Mouse (Mus musculus) CH12.LX (cell line): ENCODE results near the gene Tmprss15. TPM values are rescaled to one million over a fixed set of nuclear protein-coding genes. Genes with fewer than 3 reads are reported as not detected.

Source experiments
- DNase-seq: peaks from one replicate; pipeline ENCODE4 v3.0.0-alpha.2; 2013; ENCODE audit errors: extremely low read depth
- H3K27ac ChIP-seq: 2 replicates; pipeline ENCODE4 v1.5.1; 2012; ENCODE audit warnings: low read depth, mild to moderate bottlenecking, control low read depth, moderate library complexity; ENCODE audit not compliant: insufficient read depth
- H3K27me3 ChIP-seq: replicated peaks from 2 replicates; pipeline ENCODE3; 2012; ENCODE audit warnings: inconsistent platforms
- H3K36me3 ChIP-seq, 2 experiments: replicated peaks in 1 of 2; 2 replicates each; pipeline versions ENCODE3 to v1.6.1; 2012; ENCODE audit warnings: inconsistent platforms in 1 of 2, low read length in 1 of 2, mild to moderate bottlenecking in 1 of 2, mixed read lengths in 1 of 2, moderate library complexity in 1 of 2; ENCODE audit not compliant: control insufficient read depth in 1 of 2, insufficient read depth in 1 of 2
- H3K4me1 ChIP-seq, 2 experiments: 2 replicates each; pipeline ENCODE4 v1.6.1; 2012; ENCODE audit warnings: inconsistent platforms in 1 of 2, moderate library complexity in 1 of 2; ENCODE audit not compliant: insufficient read depth in 2 of 2, control insufficient read depth in 1 of 2
- H3K4me2 ChIP-seq: 2 replicates; pipeline ENCODE4 v1.6.1; 2012; ENCODE audit warnings: low read depth, mild to moderate bottlenecking, control low read depth; ENCODE audit not compliant: poor library complexity, insufficient read depth, severe bottlenecking
- H3K4me3 ChIP-seq, 3 experiments: fragments of 150-350 bp in 1 of 3; sonication (generic) in 1 of 3; replicated peaks in 1 of 3; 2 replicates each; pipeline versions ENCODE3 to v1.5.1; 2011 to 2012; ENCODE audit warnings: low read depth in 2 of 3, low read length in 2 of 3, mild to moderate bottlenecking in 2 of 3, moderate library complexity in 2 of 3, control low read depth in 1 of 3, improper control_type of control experiment in 1 of 3, inconsistent platforms in 1 of 3, mixed read lengths in 1 of 3; ENCODE audit not compliant: poor library complexity in 1 of 3
- H3K79me2 ChIP-seq: replicated peaks from 2 replicates; pipeline ENCODE4 v1.6.1; 2012; ENCODE audit warnings: mild to moderate bottlenecking, moderate library complexity; ENCODE audit not compliant: control insufficient read depth, poor library complexity, insufficient read depth, severe bottlenecking; ENCODE audit errors: extremely low read depth
- H3K9ac ChIP-seq: 2 replicates; pipeline ENCODE4 v1.6.1; 2012; ENCODE audit warnings: low read depth, mild to moderate bottlenecking, control low read depth, moderate library complexity; ENCODE audit not compliant: insufficient read depth
- H3K9me3 ChIP-seq: replicated peaks from 2 replicates; pipeline ENCODE3; 2012; ENCODE audit warnings: low read length, inconsistent platforms, mixed read lengths
- CHD2 ChIP-seq: IDR thresholded peaks from 2 replicates; pipeline ENCODE4 v1.6.1; 2011; ENCODE audit warnings: low read length, improper control_type of control experiment
- CTCF ChIP-seq, 2 experiments: IDR thresholded peaks in 1 of 2; conservative IDR thresholded peaks in 1 of 2; 2 replicates each; pipeline ENCODE4 v1.5.1; 2011 to 2012; ENCODE audit warnings: low read depth in 2 of 2, low read length in 2 of 2, improper control_type of control experiment in 1 of 2, inconsistent platforms in 1 of 2, mild to moderate bottlenecking in 1 of 2, moderate library complexity in 1 of 2
- E2F4 ChIP-seq: IDR thresholded peaks from 2 replicates; pipeline ENCODE4 v1.6.1; 2011; ENCODE audit warnings: low read depth, low read length, improper control_type of control experiment; ENCODE audit not compliant: insufficient replicate concordance
- EP300 ChIP-seq: IDR thresholded peaks from 2 replicates; pipeline ENCODE4 v1.6.1; 2011; ENCODE audit warnings: low read length, improper control_type of control experiment
- ETS1 ChIP-seq: conservative IDR thresholded peaks from 2 replicates; pipeline ENCODE4 v1.6.1; 2012; ENCODE audit warnings: low read depth, mild to moderate bottlenecking, inconsistent platforms, low read length, improper control_type of control experiment, moderate library complexity
- IRF4 ChIP-seq: IDR thresholded peaks from 2 replicates; pipeline ENCODE4 v1.6.1; 2014; ENCODE audit warnings: low read depth, mild to moderate bottlenecking, inconsistent platforms, low read length, improper control_type of control experiment
- JUN ChIP-seq: IDR thresholded peaks from 2 replicates; pipeline ENCODE4 v1.6.1; 2011; ENCODE audit warnings: low read depth, mild to moderate bottlenecking, low read length, improper control_type of control experiment, moderate library complexity; ENCODE audit not compliant: insufficient read depth
- KAT2A ChIP-seq: IDR thresholded peaks from 2 replicates; pipeline ENCODE4 v1.6.1; 2012; ENCODE audit warnings: low read length, improper control_type of control experiment, inconsistent platforms; ENCODE audit not compliant: insufficient replicate concordance
- MAFK ChIP-seq: IDR thresholded peaks from 2 replicates; pipeline ENCODE4 v1.6.1; 2011; ENCODE audit warnings: low read length, improper control_type of control experiment; ENCODE audit not compliant: insufficient replicate concordance
- MAZ ChIP-seq: IDR thresholded peaks from 2 replicates; pipeline ENCODE4 v1.6.1; 2012; ENCODE audit warnings: low read depth, mild to moderate bottlenecking, inconsistent platforms, low read length, improper control_type of control experiment, moderate library complexity
- NELFE ChIP-seq: IDR thresholded peaks from 2 replicates; pipeline ENCODE4 v1.6.1; 2011; ENCODE audit warnings: low read depth, low read length, improper control_type of control experiment
- PAX5 ChIP-seq: IDR thresholded peaks from 2 replicates; pipeline ENCODE4 v1.6.1; 2012; ENCODE audit warnings: low read length, inconsistent platforms, mixed read lengths
- RAD21 ChIP-seq: IDR thresholded peaks from 2 replicates; pipeline ENCODE4 v1.6.1; 2011; ENCODE audit warnings: low read depth, mild to moderate bottlenecking, low read length, improper control_type of control experiment, moderate library complexity
- SIN3A ChIP-seq: IDR thresholded peaks from 2 replicates; pipeline ENCODE4 v1.6.1; 2012; ENCODE audit warnings: low read length, improper control_type of control experiment, inconsistent platforms
- UBTF ChIP-seq: IDR thresholded peaks from 2 replicates; pipeline ENCODE4 v1.6.1; 2012; ENCODE audit warnings: low read depth, mild to moderate bottlenecking, inconsistent platforms, low read length, improper control_type of control experiment, moderate library complexity
- USF1 ChIP-seq: IDR thresholded peaks from 2 replicates; pipeline ENCODE4 v1.6.1; 2014; ENCODE audit warnings: low read depth, mild to moderate bottlenecking, inconsistent platforms, low read length, improper control_type of control experiment
- ZKSCAN1 ChIP-seq: IDR thresholded peaks from 2 replicates; pipeline ENCODE4 v1.6.1; 2012; ENCODE audit warnings: low read depth, inconsistent platforms, low read length, improper control_type of control experiment, borderline replicate concordance
- ZMIZ1 ChIP-seq: IDR thresholded peaks from 2 replicates; pipeline ENCODE4 v1.6.1; 2012; ENCODE audit warnings: low read depth, mild to moderate bottlenecking, inconsistent platforms, low read length, improper control_type of control experiment
- ZNF384 ChIP-seq: IDR thresholded peaks from 2 replicates; pipeline ENCODE4 v1.6.1; 2012; ENCODE audit warnings: low read depth, low read length, improper control_type of control experiment, inconsistent platforms
- dilution Hi-C: fragments of 300-500 bp; cut with MboI; formaldehyde crosslinking; loops from 2 replicates; pipeline ENCODE4 v1.14.3; 2020; ENCODE audit warnings: low sequenced_read_pairs; ENCODE audit not compliant: extremely low pct_unique_long_range_greater_than_20kb, extremely low pct_ligation_motif_present
- in situ Hi-C: fragments of 300-500 bp; cut with MboI; formaldehyde crosslinking; loops from 3 replicates; pipeline ENCODE4 v1.14.3; 2019; ENCODE audit warnings: low sequenced_read_pairs, low pct_ligation_motif_present, low pct_unique_long_range_greater_than_20kb, mixed read lengths
- polyA plus RNA-seq: library from polyadenylated mRNA; unstranded; fragments of >175 nt; gene quantifications from 2 replicates; pipeline ENCODE4 v1.2.1, GENCODE M21; 2012; ENCODE audit warnings: low read depth; ENCODE audit not compliant: insufficient read length
- total RNA-seq, 2 experiments: library from RNA; depleted of rRNA; stranded (reverse); fragments of 300-350 nt in 1 of 2; fragments of >200 nt in 1 of 2; gene quantifications; 2 replicates each; pipeline ENCODE4 v1.2.3; 2012 to 2014

The Tmprss15 gene
- total and polyA plus RNA-seq, 3 experiments, result not detected

- Histone ChIP-seq H3K79me2 (no peaks in the 10 kb centered on the region), H3K9me3 (peaks cover 19% of the 10 kb centered on the region), H3K4me3 (no peak overlapping the region), H3K36me3 (no peaks in the 10 kb centered on the region), H3K9ac (no peak overlapping the region), H3K4me1 (no peaks in the 10 kb centered on the region), H3K27me3 (no peaks in the 10 kb centered on the region), H3K27ac (no peak overlapping the region), H3K4me2 (no peak overlapping the region)
- in situ Hi-C loops, result no loop called here
- dilution Hi-C loops, result no loop called here
- no peak for TF ChIP-seq RAD21
- no peak for DNase-seq
Observed at GRCm38 (mm10) chr16:78937755-78938154, 153.1 kb downstream of the Tmprss15 start.

- Histone ChIP-seq H3K27me3 (no peaks in the 10 kb centered on the region), H3K4me2 (no peak overlapping the region), H3K79me2 (no peaks in the 10 kb centered on the region), H3K9ac (no peak overlapping the region), H3K4me3 (no peak overlapping the region), H3K4me1 (no peaks in the 10 kb centered on the region), H3K36me3 (no peaks in the 10 kb centered on the region), H3K27ac (no peak overlapping the region), H3K9me3 (peaks cover 31% of the 10 kb centered on the region)
- dilution Hi-C loops (no loop called here), in situ Hi-C loops (no loop called here)
- peak; percentile 73 for TF ChIP-seq MAFK
- TF ChIP-seq MAZ, result no peak
- DNase-seq, result no peak
Observed at GRCm38 (mm10) chr16:78934298-78934697, 156.6 kb downstream of the Tmprss15 start.

GRCm38 (mm10) chr16:78931287-78932025 lies 159.4 kb downstream of the Tmprss15 start:
- no peaks in the 10 kb centered on the region for H3K36me3 ChIP-seq
- no peaks in the 10 kb centered on the region for H3K79me2 ChIP-seq
- H3K27ac ChIP-seq, result no peak overlapping the region
- no peak overlapping the region for H3K4me3 ChIP-seq
- in situ Hi-C loops, result no loop called here
- H3K4me1 ChIP-seq, result no peaks in the 10 kb centered on the region
- peaks cover 35% of the 10 kb centered on the region for H3K9me3 ChIP-seq
- H3K9ac ChIP-seq, result no peak overlapping the region
- no peak for TF ChIP-seq MAFK
- no peak for TF ChIP-seq ZKSCAN1
- no peak for TF ChIP-seq EP300
- no peak for TF ChIP-seq PAX5
- no peak for TF ChIP-seq ZMIZ1
- TF ChIP-seq JUN, result no peak
- no peak for TF ChIP-seq CTCF (conservative IDR thresholded peaks at IDR 0.05 in 1 of 2, IDR thresholded peaks at IDR 0.05 in 1 of 2; ENCODE audit: low read depth in 2 of 2, low read length in 2 of 2)
- no peak for TF ChIP-seq USF1
- no peak for TF ChIP-seq IRF4
- no peak for TF ChIP-seq CHD2
- no peak for TF ChIP-seq ZNF384
- no peak for TF ChIP-seq KAT2A
- no peak for TF ChIP-seq E2F4
- no peak for TF ChIP-seq NELFE
- no peak for TF ChIP-seq SIN3A
- TF ChIP-seq ETS1, result no peak
- TF ChIP-seq RAD21, result no peak
- no peak for TF ChIP-seq UBTF
- dilution Hi-C loops, result no loop called here
- H3K27me3 ChIP-seq, result no peaks in the 10 kb centered on the region
- no peak for DNase-seq
- no peak overlapping the region for H3K4me2 ChIP-seq
